In the genomic region with DNA sequence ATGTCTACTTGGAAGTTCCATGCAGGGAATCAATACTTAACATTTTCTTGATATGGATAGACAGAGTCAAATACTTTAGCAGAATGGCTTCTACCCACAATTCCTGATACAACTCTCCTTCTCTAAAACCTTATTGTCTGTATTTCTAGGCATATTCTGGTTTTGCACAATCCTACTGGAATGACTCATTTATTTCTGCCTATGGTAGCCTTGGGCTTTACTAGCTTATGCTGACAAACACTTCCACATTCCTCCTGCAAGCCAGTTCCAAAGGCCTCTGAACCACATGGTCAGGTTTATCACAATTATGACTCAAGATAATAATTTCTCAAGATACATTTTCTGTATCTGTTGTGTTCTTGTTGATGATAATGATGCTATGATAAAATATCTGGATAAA, we compare ENCODE assay signal across 23 mouse cellular contexts.
"Had no signal": no experiment of that assay in that cellular context is flagged by ENCODE, and none has a peak within 500 bp of the region (broad histone marks: within the 10 kb centered on the region; RNA-seq: fewer than 3 reads in every experiment).

No protein-coding gene starts in this region.

- H3K4me2 ChIP-seq: kidney, embryonic 15.5 days; limb, embryonic 13.5 days; liver, embryonic 12.5 days; liver, embryonic 15.5 days; lung, embryonic 15.5 days; midbrain, embryonic 11.5 days; neural tube, embryonic 12.5 days; neural tube, embryonic 15.5 days had no signal

- H3K9me3 ChIP-seq: kidney, embryonic 15.5 days; limb, embryonic 10.5 days; limb, embryonic 13.5 days; liver, embryonic 12.5 days; liver, embryonic 15.5 days; lung, embryonic 15.5 days; neural tube, embryonic 12.5 days; neural tube, embryonic 15.5 days had no signal

- H3K27ac ChIP-seq: kidney, embryonic 15.5 days; limb, embryonic 10.5 days; limb, embryonic 13.5 days; liver, embryonic 12.5 days; liver, embryonic 15.5 days; lung, embryonic 15.5 days; neural tube, embryonic 12.5 days; neural tube, embryonic 15.5 days had no signal

- H3K27me3 ChIP-seq: kidney, embryonic 15.5 days; limb, embryonic 13.5 days; liver, embryonic 12.5 days; liver, embryonic 15.5 days; lung, embryonic 15.5 days; megakaryocyte, embryonic 14.5 days; neural tube, embryonic 12.5 days; neural tube, embryonic 15.5 days had no signal

- H3K9ac ChIP-seq: kidney, embryonic 15.5 days; limb, embryonic 13.5 days; liver, embryonic 12.5 days; liver, embryonic 15.5 days; lung, embryonic 15.5 days; neural tube, embryonic 12.5 days; neural tube, embryonic 15.5 days had no signal

- DNase-seq: kidney, adult 8-10 months; kidney, postnatal 10 days; kidney, postnatal 36 days; layer of hippocampus, adult 9-11 months; liver; lung, adult 18-20 months; lung, postnatal 10 days; lung, postnatal 36 days; midbrain, embryonic 14.5 days; right cerebral cortex, adult 18-20 months; right cerebral cortex, postnatal 14 days; thymus, adult 18-20 months; thymus, postnatal 36 days had no signal

- H3K36me3 ChIP-seq: kidney, embryonic 15.5 days; limb, embryonic 10.5 days; limb, embryonic 13.5 days; liver, embryonic 12.5 days; liver, embryonic 15.5 days; lung, embryonic 15.5 days; neural tube, embryonic 12.5 days; neural tube, embryonic 15.5 days had no signal

- H3K4me3 ChIP-seq: kidney, embryonic 15.5 days; limb, embryonic 10.5 days; limb, embryonic 13.5 days; liver, embryonic 12.5 days; liver, embryonic 15.5 days; lung, embryonic 15.5 days; megakaryocyte, embryonic 14.5 days; neural tube, embryonic 12.5 days; neural tube, embryonic 15.5 days had no signal

- ATAC-seq: liver, embryonic 12.5 days had no signal

- H3K4me1 ChIP-seq: kidney, embryonic 15.5 days; limb, embryonic 10.5 days; limb, embryonic 13.5 days; liver, embryonic 12.5 days; liver, embryonic 15.5 days; lung, embryonic 15.5 days; megakaryocyte, embryonic 14.5 days; neural tube, embryonic 12.5 days; neural tube, embryonic 15.5 days had no signal
